Mouse (Mus musculus): ENCODE measurements at regions not wholly inside any gene's neighbourhood (a gene's known extent, or its start where the extent isn't known, plus 50 kb on each side); places are given as distances from the start of the nearest gene placed in this dataset.

GRCm38 (mm10) chr7:119258222-119258621, 73.8 kb upstream of the Gpr139 start:
- Histone ChIP-seq H3K9ac (ENCODE audit: low read length) (no peak overlapping the region), H3K4me2 (ENCODE audit: low read depth) (no peak overlapping the region), H3K27me3 (ENCODE audit: control insufficient read depth, insufficient read depth, low read length) (no peaks in the 10 kb centered on the region), H3K4me1 (ENCODE audit: control insufficient read depth, insufficient read depth, low read length) (no peaks in the 10 kb centered on the region), H3K36me3 (ENCODE audit: control insufficient read depth, insufficient read depth, low read length) (no peaks in the 10 kb centered on the region), H3K9me3 (ENCODE audit: control insufficient read depth, low read length) (no peaks in the 10 kb centered on the region), H3K27ac (ENCODE audit: low read depth, low read length) (no peak overlapping the region), H3K4me3 (ENCODE audit: low read depth, low read length) (no peak overlapping the region)
- no peak for ATAC-seq (ENCODE audit: insufficient read depth, low FRiP score, low TSS enrichment)
- WGBS = 84% methylated on average over 3 of the region's 3 CpGs
- no peak for DNase-seq (ENCODE audit: low spot score)

GRCm38 (mm10) chr7:119256916-119257315, 72.5 kb upstream of the Gpr139 start:
- H3K4me1 ChIP-seq (ENCODE audit: control insufficient read depth, insufficient read depth, low read length) = no peaks in the 10 kb centered on the region
- H3K9ac ChIP-seq (ENCODE audit: low read length) = no peak overlapping the region
- H3K4me3 ChIP-seq (ENCODE audit: low read depth, low read length) = no peak overlapping the region
- H3K9me3 ChIP-seq (ENCODE audit: control insufficient read depth, low read length) = no peaks in the 10 kb centered on the region
- WGBS = 84% methylated on average over 3 of the region's 3 CpGs
- H3K27me3 ChIP-seq (ENCODE audit: control insufficient read depth, insufficient read depth, low read length) = no peaks in the 10 kb centered on the region
- H3K4me2 ChIP-seq (ENCODE audit: low read depth) = no peak overlapping the region
- DNase-seq (ENCODE audit: low spot score) = no peak
- no peak for ATAC-seq (ENCODE audit: insufficient read depth, low FRiP score, low TSS enrichment)
- H3K36me3 ChIP-seq (ENCODE audit: control insufficient read depth, insufficient read depth, low read length) = no peaks in the 10 kb centered on the region
- no peak overlapping the region for H3K27ac ChIP-seq (ENCODE audit: low read depth, low read length)

GRCm38 (mm10) chr7:119252742-119253141, 68.3 kb upstream of the Gpr139 start:
- Histone ChIP-seq H3K27ac (ENCODE audit: low read depth, low read length) (no peak overlapping the region), H3K27me3 (ENCODE audit: control insufficient read depth, insufficient read depth, low read length) (no peaks in the 10 kb centered on the region), H3K4me1 (ENCODE audit: control insufficient read depth, insufficient read depth, low read length) (no peaks in the 10 kb centered on the region), H3K9me3 (ENCODE audit: control insufficient read depth, low read length) (no peaks in the 10 kb centered on the region), H3K4me2 (ENCODE audit: low read depth) (no peak overlapping the region), H3K9ac (ENCODE audit: low read length) (no peak overlapping the region), H3K36me3 (ENCODE audit: control insufficient read depth, insufficient read depth, low read length) (no peaks in the 10 kb centered on the region), H3K4me3 (ENCODE audit: low read depth, low read length) (no peak overlapping the region)
- DNase-seq (ENCODE audit: low spot score) (no peak), ATAC-seq (ENCODE audit: insufficient read depth, low FRiP score, low TSS enrichment) (no peak)
- 82% methylated on average over 2 of the region's 2 CpGs for WGBS

- no peak for DNase-seq (ENCODE audit: low spot score)
- H3K9ac ChIP-seq (ENCODE audit: low read length) = no peak overlapping the region
- 91% methylated on average over 1 of the region's 1 CpGs for WGBS
These were observed 67.3 kb upstream of the Gpr139 start for GRCm38 (mm10) chr7:119251679-119252078.

GRCm38 (mm10) chr7:119250381-119250780, 66.0 kb upstream of the Gpr139 start:
- Histone ChIP-seq H3K4me1 (ENCODE audit: control insufficient read depth, insufficient read depth, low read length) (no peaks in the 10 kb centered on the region), H3K9me3 (ENCODE audit: control insufficient read depth, low read length) (no peaks in the 10 kb centered on the region), H3K4me3 (ENCODE audit: low read depth, low read length) (no peak overlapping the region), H3K4me2 (ENCODE audit: low read depth) (no peak overlapping the region), H3K36me3 (ENCODE audit: control insufficient read depth, insufficient read depth, low read length) (no peaks in the 10 kb centered on the region), H3K9ac (ENCODE audit: low read length) (no peak overlapping the region), H3K27ac (ENCODE audit: low read depth, low read length) (no peak overlapping the region), H3K27me3 (ENCODE audit: control insufficient read depth, insufficient read depth, low read length) (no peaks in the 10 kb centered on the region)
- no peak for ATAC-seq (ENCODE audit: insufficient read depth, low FRiP score, low TSS enrichment)
- 85% methylated on average over 3 of the region's 3 CpGs for WGBS
- DNase-seq (ENCODE audit: low spot score) = no peak

More at GRCm38 (mm10) chr7:119251679-119252078, 67.3 kb upstream of the Gpr139 start:
- no peak overlapping the region for H3K27ac ChIP-seq (ENCODE audit: low read depth, low read length)
- no peaks in the 10 kb centered on the region for H3K27me3 ChIP-seq (ENCODE audit: control insufficient read depth, insufficient read depth, low read length)
- ATAC-seq (ENCODE audit: insufficient read depth, low FRiP score, low TSS enrichment) = no peak
- no peak overlapping the region for H3K4me2 ChIP-seq (ENCODE audit: low read depth)
- H3K9me3 ChIP-seq (ENCODE audit: control insufficient read depth, low read length) = no peaks in the 10 kb centered on the region
- no peaks in the 10 kb centered on the region for H3K4me1 ChIP-seq (ENCODE audit: control insufficient read depth, insufficient read depth, low read length)
- no peaks in the 10 kb centered on the region for H3K36me3 ChIP-seq (ENCODE audit: control insufficient read depth, insufficient read depth, low read length)
- no peak overlapping the region for H3K4me3 ChIP-seq (ENCODE audit: low read depth, low read length)

GRCm38 (mm10) chr7:119244785-119245184, 60.4 kb upstream of the Gpr139 start:
- H3K4me2 ChIP-seq (ENCODE audit: low read depth) = no peak overlapping the region
- H3K9me3 ChIP-seq (ENCODE audit: control insufficient read depth, low read length) = no peaks in the 10 kb centered on the region
- H3K27ac ChIP-seq (ENCODE audit: low read depth, low read length) = no peak overlapping the region
- 69% methylated on average over 5 of the region's 5 CpGs for WGBS
- no peak for ATAC-seq (ENCODE audit: insufficient read depth, low FRiP score, low TSS enrichment)
- H3K27me3 ChIP-seq (ENCODE audit: control insufficient read depth, insufficient read depth, low read length) = no peaks in the 10 kb centered on the region
- no peaks in the 10 kb centered on the region for H3K4me1 ChIP-seq (ENCODE audit: control insufficient read depth, insufficient read depth, low read length)
- no peak for DNase-seq (ENCODE audit: low spot score)
- no peak overlapping the region for H3K4me3 ChIP-seq (ENCODE audit: low read depth, low read length)
- H3K9ac ChIP-seq (ENCODE audit: low read length) = no peak overlapping the region
- no peaks in the 10 kb centered on the region for H3K36me3 ChIP-seq (ENCODE audit: control insufficient read depth, insufficient read depth, low read length)

GRCm38 (mm10) chr7:119236343-119236742, 51.9 kb upstream of the Gpr139 start:
- Histone ChIP-seq H3K9ac (ENCODE audit: low read length) (no peak overlapping the region), H3K4me2 (ENCODE audit: low read depth) (no peak overlapping the region), H3K9me3 (ENCODE audit: control insufficient read depth, low read length) (no peaks in the 10 kb centered on the region), H3K27ac (ENCODE audit: low read depth, low read length) (no peak overlapping the region), H3K4me1 (ENCODE audit: control insufficient read depth, insufficient read depth, low read length) (no peaks in the 10 kb centered on the region), H3K27me3 (ENCODE audit: control insufficient read depth, insufficient read depth, low read length) (no peaks in the 10 kb centered on the region), H3K36me3 (ENCODE audit: control insufficient read depth, insufficient read depth, low read length) (no peaks in the 10 kb centered on the region), H3K4me3 (ENCODE audit: low read depth, low read length) (no peak overlapping the region)
- no peak for ATAC-seq (ENCODE audit: insufficient read depth, low FRiP score, low TSS enrichment)
- WGBS = 88% methylated on average over 6 of the region's 6 CpGs
- no peak for DNase-seq (ENCODE audit: low spot score)

Data from neural tube, embryonic 11.5 days (tissue).